Mouse (Mus musculus) testis, adult 2 months (tissue): ENCODE measurements around the gene Msto1. TPM values are rescaled to one million over a fixed set of nuclear protein-coding genes. Genes with fewer than 3 reads are reported as not detected.
"Not testable (repeated sequence)": the region's sequence is repeated elsewhere in the genome, so short reads cannot be mapped to it uniquely, and the experiment has no call there.

Experiments used
- H3K27ac ChIP-seq: fragments of 200-500 bp; 2 replicates; pipeline ENCODE4 v1.5.1; 2012; ENCODE audit warnings: low read depth, low read length; ENCODE audit not compliant: control insufficient read depth, insufficient read depth
- H3K27me3 ChIP-seq: fragments of 200-500 bp; 2 replicates; pipeline ENCODE4 v1.6.1; 2012; ENCODE audit warnings: mild to moderate bottlenecking, low read length, moderate library complexity; ENCODE audit not compliant: control insufficient read depth, insufficient read depth
- H3K36me3 ChIP-seq: fragments of 200-500 bp; 2 replicates; pipeline ENCODE4 v1.6.1; 2012; ENCODE audit warnings: mild to moderate bottlenecking, low read length; ENCODE audit not compliant: control insufficient read depth, insufficient read depth
- H3K4me1 ChIP-seq: fragments of 200-500 bp; 2 replicates; pipeline ENCODE4 v1.6.1; 2012; ENCODE audit warnings: low read length; ENCODE audit not compliant: control insufficient read depth, insufficient read depth
- H3K4me3 ChIP-seq: fragments of 200-500 bp; 2 replicates; pipeline ENCODE4 v1.5.1; 2012; ENCODE audit warnings: low read depth, mild to moderate bottlenecking, low read length, moderate library complexity, mixed read lengths; ENCODE audit not compliant: control insufficient read depth
- CTCF ChIP-seq: fragments of 200-500 bp; IDR thresholded peaks from 2 replicates; pipeline ENCODE4 v1.5.1; 2012; ENCODE audit warnings: low read depth, mild to moderate bottlenecking, inconsistent platforms, low read length, moderate library complexity; ENCODE audit not compliant: control insufficient read depth, insufficient read depth, insufficient replicate concordance
- POLR2A ChIP-seq: fragments of 200-500 bp; IDR thresholded peaks from 2 replicates; pipeline ENCODE4 v1.6.1; 2012; ENCODE audit warnings: low read depth, mild to moderate bottlenecking, inconsistent platforms, low read length, moderate library complexity; ENCODE audit not compliant: control insufficient read depth
- polyA plus RNA-seq: library from polyadenylated mRNA; depleted of rRNA; stranded (reverse); fragments of >200 nt; gene quantifications from 2 replicates; pipeline ENCODE4 v1.2.3, GENCODE M21; 2012; rRNA removed

The Msto1 gene
- polyA plus RNA-seq = 224 and 232 TPM in 2 replicates

DNA sequence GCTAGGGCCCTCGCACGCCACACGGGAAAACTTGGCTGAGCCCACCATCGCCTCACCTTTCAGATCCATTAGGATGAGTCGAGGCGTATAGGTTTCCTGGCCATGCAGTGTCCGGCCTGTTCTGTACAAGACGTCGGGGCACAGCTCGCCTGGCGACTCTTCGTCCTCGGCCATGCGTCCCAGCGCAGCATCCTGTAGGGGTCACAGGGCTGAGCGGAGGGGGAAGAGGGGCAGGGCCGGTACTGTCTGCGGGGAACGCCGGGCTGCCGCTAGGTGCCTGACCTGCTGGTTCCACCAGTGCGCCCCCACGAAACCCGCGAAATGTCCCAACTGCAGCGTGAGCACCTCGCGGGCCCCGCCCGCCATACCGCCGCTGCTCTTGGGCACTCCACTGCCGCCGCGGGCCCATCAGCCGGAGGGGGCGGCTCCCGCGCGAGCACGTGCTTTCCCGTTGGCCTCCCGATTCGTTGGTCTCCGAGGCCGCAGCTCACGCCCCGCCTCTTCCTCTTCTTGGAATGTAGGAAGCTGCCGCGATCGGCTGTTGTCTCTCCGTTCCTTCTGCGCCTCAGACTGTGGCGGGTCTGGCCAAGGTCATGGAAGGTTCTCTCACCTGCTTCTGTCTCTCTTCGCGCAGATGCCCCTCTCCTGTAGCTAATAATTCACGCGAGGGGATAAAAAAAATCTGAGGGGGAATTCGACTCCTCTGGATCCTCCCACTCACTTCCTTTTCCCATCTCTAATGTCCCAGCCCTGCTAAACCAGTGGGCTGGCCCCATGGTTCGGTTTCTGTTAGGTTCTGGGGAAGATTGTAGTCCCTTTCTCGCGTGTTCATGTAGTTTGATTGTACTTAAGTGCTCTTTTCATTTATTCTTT lies at the start of gene Msto1:
Gene Msto1 (minus strand): TSS at position 489 of the 873 bp plus-strand sequence.
- H3K36me3 ChIP-seq = peaks cover 9% of the 10 kb centered on the region
- H3K27ac ChIP-seq = peak within 1 kb of the TSS; percentile 95
- TF ChIP-seq CTCF (no peak), POLR2A (peak; percentile 97)
- H3K4me3 ChIP-seq = peak within 1 kb of the TSS; percentile 91
- no peaks in the 10 kb centered on the region for H3K27me3 ChIP-seq
- H3K4me1 ChIP-seq = peaks cover 3% of the 10 kb centered on the region

DNA sequence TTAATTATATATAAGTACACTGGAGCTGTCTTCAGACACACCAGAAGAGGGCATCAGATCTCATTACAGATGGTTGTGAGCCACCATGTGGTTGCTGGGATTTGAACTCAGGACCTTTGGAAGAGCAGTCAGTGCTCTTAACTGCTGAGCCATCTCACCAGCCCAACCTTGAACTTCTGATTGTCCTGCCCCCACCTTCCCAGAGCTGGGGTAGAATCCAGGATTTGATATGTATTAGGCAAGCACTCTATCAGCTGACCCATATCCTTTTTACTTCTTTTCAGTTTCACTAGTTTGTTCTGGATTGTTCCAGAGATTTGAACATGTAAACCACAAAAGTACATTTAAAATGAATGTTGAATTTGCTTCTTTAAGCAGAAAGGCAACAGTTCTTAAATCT lies 49.4 kb upstream of the Msto1 start:
- not testable (repeated sequence) for H3K36me3 ChIP-seq, H3K27me3 ChIP-seq, H3K4me1 ChIP-seq, H3K4me3 ChIP-seq, H3K27ac ChIP-seq

DNA sequence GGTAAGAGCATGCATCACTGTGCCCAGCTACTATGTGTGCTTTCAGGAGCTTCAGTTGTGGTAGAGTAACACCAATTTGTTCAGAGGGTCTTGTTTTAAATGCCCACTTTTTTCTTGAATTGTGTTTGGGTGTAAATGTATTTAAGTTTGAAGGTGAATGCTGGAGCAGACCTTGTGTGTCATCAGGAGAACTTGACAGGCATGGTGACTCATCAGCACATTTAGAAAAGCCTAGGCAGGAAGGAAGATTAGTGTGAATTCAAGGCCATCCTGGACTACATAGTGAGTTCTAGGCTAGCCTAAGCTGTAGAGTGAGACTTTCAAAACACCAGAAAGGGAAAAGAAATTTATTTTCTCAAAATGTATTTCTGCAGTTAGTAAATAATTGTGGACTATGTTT lies 39.9 kb upstream of the Msto1 start:
- TF ChIP-seq CTCF (no peak), POLR2A (no peak)
- Histone ChIP-seq H3K36me3 (no peaks in the 10 kb centered on the region), H3K27me3 (no peaks in the 10 kb centered on the region), H3K27ac (no peak overlapping the region), H3K4me1 (no peaks in the 10 kb centered on the region), H3K4me3 (no peak overlapping the region)

DNA sequence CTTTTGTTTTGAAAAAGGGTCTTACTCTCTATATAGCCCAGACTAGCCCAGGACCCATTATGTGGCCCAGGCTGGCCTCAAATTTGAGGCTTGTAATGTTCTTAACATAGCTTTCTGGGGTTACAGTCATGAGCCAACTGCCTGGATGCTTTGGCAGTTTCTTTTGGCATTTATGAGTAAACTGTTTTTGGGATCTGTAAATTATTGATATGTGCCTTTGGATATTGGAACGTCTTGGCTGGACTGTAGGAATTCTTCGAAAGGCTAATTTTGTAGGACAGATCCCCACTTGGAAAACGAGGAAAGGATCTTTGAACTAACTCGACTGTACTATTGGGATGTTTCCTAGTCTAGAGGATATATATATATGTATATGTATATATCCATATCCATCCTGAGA lies 39.4 kb upstream of the Msto1 start:
- Histone ChIP-seq H3K27me3 (no peaks in the 10 kb centered on the region), H3K27ac (no peak overlapping the region), H3K36me3 (no peaks in the 10 kb centered on the region), H3K4me1 (no peaks in the 10 kb centered on the region), H3K4me3 (no peak overlapping the region)
- TF ChIP-seq POLR2A = no peak
- no peak for TF ChIP-seq CTCF

DNA sequence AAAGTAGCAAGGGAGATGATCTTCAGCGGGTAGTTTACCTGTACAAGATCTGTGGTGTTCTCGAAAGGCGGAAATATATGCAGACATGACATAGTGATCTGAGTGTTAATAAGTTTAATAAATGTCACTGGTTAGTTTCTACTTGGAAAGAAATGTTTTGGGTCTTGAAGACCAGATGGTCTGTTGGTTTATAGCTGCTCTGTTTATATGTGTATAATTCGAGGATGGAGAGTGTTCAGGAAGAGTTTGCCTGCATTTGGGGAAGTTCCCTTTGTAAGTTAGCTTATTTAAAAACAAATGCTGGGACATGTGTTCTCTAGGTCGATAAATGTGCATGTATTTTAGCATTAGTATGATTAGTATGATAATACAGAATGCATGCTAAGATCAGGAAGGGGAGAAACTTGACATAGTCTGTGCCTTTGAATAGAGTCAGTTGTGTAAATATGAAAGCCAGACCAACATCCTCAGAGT lies 37.6 kb upstream of the Msto1 start:
- Histone ChIP-seq H3K4me3 (peak overlapping the region; percentile 98), H3K27ac (peak overlapping the region; percentile 99)
- TF ChIP-seq POLR2A = no peak
- TF ChIP-seq CTCF = no peak

DNA sequence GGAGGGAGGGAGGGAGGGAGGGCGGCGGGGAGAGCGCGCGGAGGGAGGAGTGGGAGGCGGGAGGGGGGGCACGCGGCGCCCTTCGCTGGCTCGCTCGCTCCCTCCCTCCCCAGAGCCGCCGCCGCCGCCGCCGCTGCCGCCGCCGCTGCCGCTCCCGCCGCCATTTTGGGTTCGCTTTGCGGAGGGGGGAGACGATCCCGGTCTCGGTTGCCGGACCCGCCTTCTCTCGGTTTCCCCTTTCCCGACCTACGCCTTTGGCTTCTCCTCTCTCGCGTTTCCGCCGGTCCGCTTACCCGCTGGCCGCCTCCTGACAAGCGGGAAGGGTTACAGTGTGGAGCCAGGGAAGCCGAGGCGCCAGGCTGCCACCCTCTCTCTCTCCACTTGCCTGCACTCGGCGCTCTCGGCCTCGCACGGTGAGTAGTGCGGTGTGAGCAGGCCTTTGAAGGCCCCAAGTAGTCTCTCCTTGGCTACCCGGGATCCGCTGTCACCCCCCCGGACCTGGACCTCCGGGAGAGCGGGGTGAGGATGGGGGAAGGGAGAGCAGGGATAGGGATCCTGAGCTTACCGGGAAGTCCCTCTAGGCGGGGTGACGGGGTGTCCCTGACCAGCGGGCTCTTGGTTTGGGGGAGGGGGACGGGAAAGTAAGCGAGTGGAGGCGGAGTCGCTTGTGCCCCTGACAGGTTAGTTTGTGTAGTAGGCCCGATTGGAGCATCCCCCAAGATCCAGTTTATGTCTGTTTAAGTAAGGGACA lies 37.0 kb upstream of the Msto1 start, which contains the start of the genes Ash1l and Dap3:
Gene Ash1l (plus strand): TSS at position 47 of the 751 bp plus-strand sequence.
Gene Dap3 (minus strand): TSS at position 606 of the 751 bp plus-strand sequence.
- TF ChIP-seq CTCF (peak; percentile 37; the same call in 1 of the 2 replicates), POLR2A (no peak; the same call in 1 of the 2 replicates)
- Histone ChIP-seq H3K4me1 (peaks cover 2% of the 10 kb centered on the region; the same call in 1 of the 2 replicates), H3K4me3 (peak within 1 kb of the TSS; percentile 98), H3K36me3 (no peaks in the 10 kb centered on the region), H3K27me3 (no peaks in the 10 kb centered on the region), H3K27ac (peak within 1 kb of the TSS; percentile 99)

More for the DNA sequence above, 37.6 kb upstream of the Msto1 start:
- Histone ChIP-seq H3K4me1 (peaks cover 2% of the 10 kb centered on the region; the same call in 1 of the 2 replicates), H3K27me3 (no peaks in the 10 kb centered on the region), H3K36me3 (no peaks in the 10 kb centered on the region)
